Mouse (Mus musculus): ENCODE measurements at regions not wholly inside any gene's neighbourhood (a gene's known extent, or its start where the extent isn't known, plus 50 kb on each side); places are given as distances from the start of the nearest gene placed in this dataset.

- intact Hi-C loops (cut with DNase I) = loop anchor here (5.0 kb wide), 1 partner anchor 565 kb away; no protein-coding TSS in a partner anchor
- no peak for DNase-seq (ENCODE audit: extremely low spot score in 1 of 2, low spot score in 2 of 2)
Observed at GRCm38 (mm10) chr14:102512651-102513050, 469.8 kb downstream of the Kctd12 start.

GRCm38 (mm10) chr14:102511691-102512383 is 470.6 kb downstream of the Kctd12 start:
- intact Hi-C loops (cut with DNase I) = loop anchor here (5.0 kb wide), 1 partner anchor 565 kb away; no protein-coding TSS in a partner anchor
- DNase-seq (ENCODE audit: extremely low spot score in 1 of 2, low spot score in 2 of 2) = no peak

- intact Hi-C loops (cut with DNase I) = loop anchor here (5.0 kb wide), 1 partner anchor 563 kb away; no protein-coding TSS in a partner anchor
- peak in 1 of 2 experiments; percentile 33 for DNase-seq (ENCODE audit: extremely low spot score in 1 of 2, low spot score in 2 of 2)
Observed at GRCm38 (mm10) chr14:102510387-102510786, 472.1 kb downstream of the Kctd12 start.

GRCm38 (mm10) chr14:102505696-102506321 is 476.6 kb downstream of the Kctd12 start:
- intact Hi-C loops (cut with DNase I) = no loop called here
- no peak for DNase-seq (ENCODE audit: extremely low spot score in 1 of 2, low spot score in 2 of 2)

GRCm38 (mm10) chr14:102497179-102497578 is 485.3 kb downstream of the Kctd12 start:
- DNase-seq (ENCODE audit: extremely low spot score in 1 of 2, low spot score in 2 of 2) = no peak
- intact Hi-C loops (cut with DNase I) = no loop called here

GRCm38 (mm10) chr14:102492376-102492775 is 490.1 kb downstream of the Kctd12 start:
- intact Hi-C loops (cut with DNase I) = no loop called here
- no peak for DNase-seq (ENCODE audit: extremely low spot score in 1 of 2, low spot score in 2 of 2)

GRCm38 (mm10) chr14:102491205-102491604 is 491.2 kb downstream of the Kctd12 start:
- intact Hi-C loops (cut with DNase I) = no loop called here
- no peak for DNase-seq (ENCODE audit: extremely low spot score in 1 of 2, low spot score in 2 of 2)

GRCm38 (mm10) chr14:102477162-102477561 is 505.3 kb downstream of the Kctd12 start:
- no peak for DNase-seq (ENCODE audit: extremely low spot score in 1 of 2, low spot score in 2 of 2)
- intact Hi-C loops (cut with DNase I) = no loop called here

- intact Hi-C loops (cut with DNase I) = no loop called here
- DNase-seq (ENCODE audit: extremely low spot score in 1 of 2, low spot score in 2 of 2) = no peak
Observed at GRCm38 (mm10) chr14:102469326-102469725, 513.1 kb downstream of the Kctd12 start.

- DNase-seq (ENCODE audit: extremely low spot score in 1 of 2, low spot score in 2 of 2) = no peak
- intact Hi-C loops (cut with DNase I) = no loop called here
Observed at GRCm38 (mm10) chr14:102461001-102461400, 521.4 kb downstream of the Kctd12 start.

GRCm38 (mm10) chr14:102439738-102440137 is 542.7 kb downstream of the Kctd12 start:
- intact Hi-C loops (cut with DNase I) = no loop called here

GRCm38 (mm10) chr14:102403397-102404115 is 578.9 kb downstream of the Kctd12 start:
- intact Hi-C loops (cut with DNase I) = no loop called here
- no peak for DNase-seq (ENCODE audit: extremely low spot score in 1 of 2, low spot score in 2 of 2)

More at GRCm38 (mm10) chr14:102439738-102440137, 542.7 kb downstream of the Kctd12 start:
- no peak for DNase-seq (ENCODE audit: extremely low spot score in 1 of 2, low spot score in 2 of 2)

- no peak for DNase-seq (ENCODE audit: extremely low spot score in 1 of 2, low spot score in 2 of 2)
- intact Hi-C loops (cut with DNase I) = no loop called here
Observed at GRCm38 (mm10) chr14:102402061-102402689, 580.3 kb downstream of the Kctd12 start.

- no peak for DNase-seq (ENCODE audit: extremely low spot score in 1 of 2, low spot score in 2 of 2)
Observed at GRCm38 (mm10) chr14:102396036-102396734, 586.3 kb downstream of the Kctd12 start.

GRCm38 (mm10) chr14:102392351-102392750 is 590.1 kb downstream of the Kctd12 start:
- intact Hi-C loops (cut with DNase I) = no loop called here
- peak in 1 of 2 experiments; percentile 11 for DNase-seq (ENCODE audit: extremely low spot score in 1 of 2, low spot score in 2 of 2)

More at GRCm38 (mm10) chr14:102396036-102396734, 586.3 kb downstream of the Kctd12 start:
- intact Hi-C loops (cut with DNase I) = loop anchor here (5.0 kb wide), 1 partner anchor 586 kb away; the partner anchor contains the start of gene Kctd12

- intact Hi-C loops (cut with DNase I) = no loop called here
- DNase-seq (ENCODE audit: extremely low spot score in 1 of 2, low spot score in 2 of 2) = no peak
Observed at GRCm38 (mm10) chr14:102372994-102373567, 609.4 kb downstream of the Kctd12 start.

- intact Hi-C loops (cut with DNase I) = no loop called here
- DNase-seq (ENCODE audit: extremely low spot score in 1 of 2, low spot score in 2 of 2) = no peak
Observed at GRCm38 (mm10) chr14:102361589-102361988, 620.8 kb downstream of the Kctd12 start.

- intact Hi-C loops (cut with DNase I) = no loop called here
- no peak for DNase-seq (ENCODE audit: extremely low spot score in 1 of 2, low spot score in 2 of 2)
Observed at GRCm38 (mm10) chr14:102329409-102329808, 599.7 kb downstream of the Lmo7 start.

Data from left cerebral cortex, postnatal 10 days (tissue).